Mouse (Mus musculus) cerebellum, adult 8-10 months (tissue): Measurements from ENCODE around the gene Grid2.
"Not testable (repeated sequence)": the region's sequence is repeated elsewhere in the genome, so short reads cannot be mapped to it uniquely, and the experiment has no call there.

Experiments
- DNase-seq: peaks from one replicate; pipeline ENCODE4 v3.0.0; 2022

Grid2 gene

DNA sequence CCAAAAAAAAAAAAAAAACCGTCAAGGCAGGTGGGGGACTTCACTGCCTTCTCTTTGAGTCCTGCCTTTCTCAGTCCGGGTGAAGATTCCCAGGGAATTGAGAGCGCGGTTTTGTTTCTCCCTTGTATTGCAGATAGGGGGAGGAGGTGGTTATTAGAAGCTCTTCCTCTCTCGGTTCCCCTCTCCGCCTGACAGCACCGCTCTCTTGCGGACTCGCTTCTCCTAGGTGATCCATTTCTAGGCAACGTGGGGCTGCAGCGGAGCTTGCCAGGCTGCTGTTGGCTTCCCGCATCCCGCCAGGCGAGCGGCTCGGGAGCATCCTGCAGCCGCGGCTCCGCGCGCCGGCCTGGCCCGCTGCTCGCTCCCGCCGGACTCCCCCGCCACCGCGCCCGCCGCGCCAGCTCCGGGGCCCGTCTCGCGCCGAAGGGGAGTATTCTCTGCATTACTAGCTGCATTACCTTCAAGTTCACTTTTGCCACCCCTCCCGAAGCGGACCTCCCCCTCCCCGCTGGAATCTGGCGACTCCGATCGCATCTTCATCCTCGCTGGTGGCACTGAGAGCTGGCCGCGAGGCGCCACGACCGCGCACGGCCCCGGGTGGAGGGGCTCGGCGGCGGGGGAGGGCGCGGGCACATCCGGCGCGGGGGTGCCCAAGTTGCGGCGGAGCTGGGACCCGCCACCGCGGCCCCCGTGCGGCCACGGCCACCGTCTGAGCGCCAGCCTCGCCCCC lies at the start of gene Grid2:
TSS of gene Grid2 (plus strand) at position 51 of the 730 bp plus-strand sequence.
- peak; percentile 72 for DNase-seq

DNA sequence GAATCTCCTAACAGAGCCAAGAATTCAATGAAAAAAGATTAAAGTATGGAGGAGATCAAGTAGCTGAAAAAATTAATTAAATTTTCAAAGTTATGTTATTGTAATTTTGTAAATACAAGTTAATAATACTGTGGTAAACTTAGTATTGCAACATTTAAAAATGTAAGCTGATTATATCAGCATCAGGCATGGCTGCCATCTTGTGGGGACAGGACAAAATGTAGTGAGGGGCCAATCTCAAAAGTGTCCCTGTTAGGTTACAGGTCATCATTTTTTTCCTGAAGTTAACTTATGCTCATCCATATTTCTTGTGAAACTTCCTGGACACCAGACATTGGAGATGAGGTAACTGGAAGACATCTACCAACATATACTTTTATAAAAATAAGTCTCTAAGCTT lies 4.9 kb upstream of the Grid2 start:
- DNase-seq: no peak

DNA sequence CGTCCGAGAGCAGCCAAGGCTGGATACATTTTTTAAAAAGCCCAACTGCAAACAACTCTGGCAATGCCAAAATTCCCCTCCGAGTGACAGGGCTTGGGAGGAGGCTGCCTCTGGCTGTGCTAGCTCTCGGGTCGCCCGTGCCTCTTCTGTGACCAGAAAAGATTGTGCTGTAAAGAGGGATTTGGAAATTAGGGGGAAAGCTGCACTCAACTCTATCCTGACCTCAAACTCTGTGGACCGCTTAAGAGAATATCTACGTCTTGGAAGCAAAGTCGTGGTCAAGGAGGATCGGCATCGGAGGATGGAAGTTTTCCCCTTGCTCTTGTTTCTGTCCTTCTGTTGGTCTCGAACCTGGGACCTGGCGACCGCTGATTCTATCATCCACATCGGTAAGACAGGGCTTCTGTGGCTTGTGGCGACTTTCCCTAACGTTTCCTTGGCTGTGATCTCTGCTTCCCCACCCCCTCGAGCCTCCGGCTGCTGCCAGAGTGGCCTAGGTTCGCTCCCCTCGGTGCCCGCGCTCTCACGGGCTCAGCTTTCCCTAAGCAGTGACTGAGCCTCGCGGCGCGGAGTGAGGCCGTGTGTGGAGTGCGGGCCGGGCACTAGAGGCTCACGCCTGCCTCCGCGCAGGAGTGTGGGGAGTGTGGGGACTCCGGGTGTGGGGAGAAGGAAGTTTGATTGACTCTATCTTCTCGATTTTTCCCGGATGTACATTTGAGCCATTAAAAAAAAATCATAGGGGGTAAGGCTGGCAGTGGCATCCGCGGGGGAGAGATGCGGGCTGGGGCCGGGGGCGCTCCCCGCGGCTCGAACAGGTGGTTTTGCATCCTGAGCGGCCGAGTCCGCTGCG lies 1.1 kb downstream of the Grid2 start:
- peak; percentile 72 for DNase-seq

DNA sequence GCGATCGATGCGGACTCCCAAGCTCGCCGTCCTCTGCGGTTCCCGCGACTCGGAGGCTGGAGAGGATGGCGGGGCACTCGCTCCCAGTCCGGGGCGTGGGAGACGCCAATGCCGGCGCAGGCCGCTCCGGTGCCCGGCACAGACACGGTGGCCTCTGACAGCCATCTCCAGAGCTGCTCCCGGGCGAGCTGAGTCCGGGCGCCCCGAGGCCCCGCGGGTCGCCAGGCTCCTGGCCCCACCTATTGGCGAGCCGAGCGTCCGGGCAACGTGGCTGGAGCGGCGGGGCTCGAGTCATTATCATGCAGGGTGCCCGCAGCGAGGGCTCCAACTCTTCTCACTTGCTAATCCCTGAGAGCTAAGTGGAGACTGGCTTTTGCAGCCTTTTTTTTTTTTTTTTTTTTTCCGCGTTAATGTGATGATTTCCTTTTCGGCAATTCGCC lies 1.8 kb downstream of the Grid2 start:
- DNase-seq: peak; percentile 73

DNA sequence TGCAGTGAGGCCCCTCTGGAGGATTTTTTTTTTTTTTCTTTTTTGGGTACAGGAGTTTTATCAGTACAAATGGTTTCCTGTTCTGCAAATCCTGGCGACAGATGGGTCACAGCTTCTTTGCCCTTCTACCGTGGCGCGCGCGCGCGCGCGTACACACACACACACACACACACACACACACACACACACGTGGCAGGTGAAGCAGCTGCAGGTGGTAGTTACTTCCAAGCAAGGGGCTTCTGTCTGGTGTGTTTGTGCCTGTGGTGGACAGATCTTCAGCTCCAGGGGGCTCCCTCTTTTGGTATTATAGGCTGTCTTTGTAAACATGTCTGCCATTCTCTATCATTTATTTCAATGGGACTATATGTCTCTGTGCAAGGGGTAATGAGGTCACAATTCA lies 2.2 kb downstream of the Grid2 start:
- peak; percentile 52 for DNase-seq

DNA sequence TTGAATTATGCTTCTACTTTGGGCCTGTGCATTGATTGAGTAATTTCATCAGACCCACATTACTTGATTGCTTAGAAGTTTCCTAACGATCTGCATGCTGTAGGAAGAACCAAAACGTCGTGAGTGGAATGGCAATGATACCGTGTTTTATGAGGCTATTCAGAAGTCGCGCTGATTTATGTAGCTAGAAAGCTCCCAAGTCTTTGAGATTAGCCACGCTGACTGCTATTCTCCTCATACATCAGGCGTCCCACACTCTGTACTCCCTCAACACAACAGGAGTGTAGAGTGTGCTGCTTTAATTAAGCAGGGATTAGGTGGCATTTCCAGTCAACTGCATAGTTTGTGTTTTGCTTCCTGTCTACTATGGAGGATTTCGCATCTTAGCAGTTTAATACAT lies 4.1 kb downstream of the Grid2 start:
- DNase-seq: peak; percentile 18

DNA sequence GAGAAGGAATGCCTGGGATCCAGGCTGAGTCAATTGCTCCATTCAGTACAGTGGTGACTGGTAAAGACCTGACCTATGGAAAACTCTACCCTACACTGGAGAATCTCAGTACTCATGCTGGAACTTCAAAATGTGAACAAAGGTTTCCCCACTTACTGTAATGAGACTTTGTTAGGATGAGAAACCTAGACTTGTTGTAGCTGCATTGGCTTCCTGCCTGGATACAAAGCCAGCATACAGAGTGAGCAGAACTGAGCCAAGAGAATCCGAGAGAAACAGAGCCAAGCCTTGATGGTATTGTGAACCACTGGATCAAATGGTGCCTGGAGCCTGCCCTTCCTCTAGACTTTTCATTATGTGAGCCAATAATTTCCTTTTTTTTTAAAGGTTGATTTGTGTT lies 28.7 kb downstream of the Grid2 start:
- no peak for DNase-seq

DNA sequence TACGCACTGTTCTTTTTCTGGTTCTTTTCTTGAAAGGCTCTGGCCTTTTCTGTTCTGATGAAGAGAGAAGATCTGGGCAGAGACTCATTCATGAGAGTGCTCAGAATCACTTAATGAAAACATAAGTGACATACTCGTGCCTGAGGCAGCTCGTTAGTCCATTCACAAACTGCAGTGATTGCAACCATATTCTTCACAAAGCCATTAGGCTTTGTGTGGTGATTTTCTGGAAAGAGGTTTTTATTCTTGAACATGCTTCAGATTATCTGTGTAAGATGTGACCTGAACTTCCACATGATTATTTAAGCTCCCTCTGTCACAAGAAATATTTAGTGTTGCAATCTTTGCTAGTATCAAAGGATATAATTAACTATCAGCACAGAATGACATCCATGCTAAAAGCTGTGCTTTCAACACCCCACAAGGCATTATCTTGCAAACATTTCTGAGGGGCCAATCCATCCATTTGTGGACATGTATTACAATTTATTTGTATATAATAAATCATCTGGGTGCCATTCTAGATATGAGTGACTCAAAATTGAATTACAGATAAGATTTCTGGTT lies 86.8 kb downstream of the Grid2 start:
- no peak for DNase-seq

DNA sequence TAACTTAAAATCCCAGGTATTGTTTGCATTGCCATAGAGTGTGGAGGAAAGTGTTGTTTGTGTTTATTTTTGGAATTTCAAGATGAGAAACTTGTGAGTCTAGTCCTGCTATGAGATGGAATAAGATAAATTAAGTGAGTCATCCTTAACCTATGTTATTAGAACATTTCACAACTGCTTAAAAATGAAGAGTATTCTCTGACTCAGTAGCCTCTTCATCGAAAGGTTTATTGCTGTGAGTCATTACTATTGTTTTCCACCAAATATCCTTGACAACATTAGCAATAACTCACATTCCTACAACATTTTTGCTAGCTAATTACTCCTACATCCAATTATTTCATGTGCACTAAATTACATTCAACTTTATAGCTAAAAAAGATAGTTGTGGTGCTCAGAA lies 91.3 kb downstream of the Grid2 start:
- no peak for DNase-seq

DNA sequence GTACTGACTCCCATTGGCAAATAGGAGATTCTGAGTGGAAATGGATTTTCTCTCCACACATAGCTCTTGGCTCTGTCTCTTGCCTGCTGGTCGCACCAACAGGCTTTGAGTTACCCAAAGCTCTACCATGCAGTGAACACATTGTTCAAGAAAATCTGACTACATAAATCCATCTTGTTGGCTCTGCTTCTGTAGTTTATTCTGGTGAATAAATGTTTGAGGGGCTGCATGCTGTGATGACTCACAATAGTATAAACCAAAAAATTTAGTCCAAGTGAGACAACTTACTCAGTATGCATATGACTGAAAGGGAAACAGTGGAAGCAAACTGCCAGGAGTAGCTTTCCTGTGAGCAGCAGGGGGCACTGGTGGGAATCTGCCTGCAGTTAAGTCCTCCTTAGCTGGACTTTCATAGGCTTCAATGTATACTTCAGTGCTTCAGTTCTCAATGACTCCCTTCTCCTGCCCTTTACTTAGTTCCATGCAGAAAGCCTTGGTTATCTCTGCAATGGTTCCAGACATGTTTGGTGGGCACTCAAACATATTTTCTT lies 125.5 kb downstream of the Grid2 start:
- peak; percentile 30 for DNase-seq

DNA sequence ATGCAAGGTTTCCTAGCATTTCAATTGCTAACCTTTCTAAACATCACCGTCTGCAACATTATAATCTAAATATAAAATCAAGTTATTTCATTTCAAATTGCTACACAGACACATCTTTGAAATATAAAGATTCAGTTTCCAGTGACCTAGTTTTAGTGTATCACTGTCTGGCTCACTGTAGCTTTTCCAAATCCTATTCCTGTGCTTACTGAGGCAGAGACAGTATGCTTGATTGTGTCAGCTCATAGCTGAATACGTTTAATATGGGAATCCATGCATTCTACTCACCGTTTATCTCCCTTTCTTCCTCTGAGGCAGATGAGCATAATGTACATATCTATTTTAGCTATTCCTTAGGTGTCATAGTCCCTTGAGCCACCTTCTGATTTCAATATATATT lies 146.0 kb downstream of the Grid2 start:
- no peak for DNase-seq

DNA sequence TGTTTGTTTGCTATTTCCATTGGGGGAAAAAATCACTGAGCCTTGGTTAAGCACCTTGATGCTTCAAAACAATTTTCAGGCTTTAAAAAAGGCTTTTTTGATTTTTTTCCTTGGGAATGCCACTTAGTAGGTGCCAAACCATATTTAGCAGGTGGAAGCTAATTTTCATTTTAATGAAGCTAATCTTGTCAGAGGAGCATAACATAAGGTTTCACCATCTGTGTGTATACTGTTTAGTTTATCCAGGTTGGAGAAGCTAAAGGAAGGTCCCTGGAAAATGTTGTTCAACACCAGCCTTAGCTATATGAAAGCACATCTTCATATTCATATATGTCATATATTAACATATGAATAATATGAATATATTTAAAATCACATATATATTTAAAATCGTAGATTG lies 161.9 kb downstream of the Grid2 start:
- no peak for DNase-seq

DNA sequence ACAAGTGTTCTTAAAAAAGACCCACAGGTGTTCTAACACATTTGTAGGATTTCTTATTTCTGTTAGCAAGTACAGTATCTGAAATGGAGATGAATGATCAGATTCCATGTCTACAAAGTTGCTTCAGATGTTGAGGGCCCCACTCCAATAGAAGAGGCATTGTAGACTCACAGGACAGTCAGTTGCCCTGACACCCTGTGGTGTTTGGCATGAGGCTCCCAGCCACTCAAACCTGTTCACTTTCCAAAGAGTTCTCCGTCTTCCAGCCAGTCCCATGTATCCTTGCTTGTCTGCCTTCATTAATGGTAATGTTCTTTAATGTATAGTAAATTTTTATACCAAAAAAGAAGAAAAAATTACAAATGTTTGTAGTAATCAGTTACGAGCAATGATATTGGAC lies 177.1 kb downstream of the Grid2 start:
- DNase-seq: no peak

DNA sequence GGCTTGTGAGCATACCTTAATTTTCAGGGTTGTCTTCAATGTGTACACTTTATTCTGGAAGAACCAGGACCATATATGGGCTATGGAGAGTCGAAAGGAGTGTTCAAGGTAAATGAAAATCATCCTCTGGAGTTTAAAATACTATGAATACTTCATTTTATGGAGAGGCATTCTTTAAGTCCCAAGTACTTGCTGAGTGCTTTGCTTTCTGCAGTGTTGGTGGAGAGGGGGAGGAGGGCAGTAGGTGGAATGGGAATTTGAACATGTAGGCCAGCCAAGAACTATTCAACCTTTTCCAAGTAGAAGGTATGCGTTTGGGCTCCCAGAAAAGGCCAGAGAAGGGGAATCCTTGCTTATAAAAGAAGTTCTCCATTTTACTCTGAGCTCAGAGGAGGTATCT lies 192.5 kb downstream of the Grid2 start:
- no peak for DNase-seq

DNA sequence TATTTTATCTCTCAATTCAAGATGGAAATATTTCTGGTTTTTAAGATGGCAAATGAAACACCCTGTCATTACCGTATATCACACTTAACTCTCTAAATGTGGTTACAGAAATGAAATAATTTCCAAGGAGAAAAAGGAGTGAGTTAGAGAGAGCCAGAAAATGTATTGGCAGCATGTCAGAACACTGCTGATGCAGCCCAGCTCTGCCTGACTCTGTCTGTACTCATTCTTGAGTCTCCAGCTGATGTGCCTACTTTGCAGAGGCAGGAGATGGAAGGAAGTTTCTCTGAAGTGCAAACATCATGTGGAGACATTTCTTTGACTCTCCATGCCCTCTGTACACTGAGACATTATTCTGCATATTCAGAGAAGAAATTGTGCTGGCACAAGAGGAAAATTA lies 226.5 kb downstream of the Grid2 start:
- DNase-seq: no peak

DNA sequence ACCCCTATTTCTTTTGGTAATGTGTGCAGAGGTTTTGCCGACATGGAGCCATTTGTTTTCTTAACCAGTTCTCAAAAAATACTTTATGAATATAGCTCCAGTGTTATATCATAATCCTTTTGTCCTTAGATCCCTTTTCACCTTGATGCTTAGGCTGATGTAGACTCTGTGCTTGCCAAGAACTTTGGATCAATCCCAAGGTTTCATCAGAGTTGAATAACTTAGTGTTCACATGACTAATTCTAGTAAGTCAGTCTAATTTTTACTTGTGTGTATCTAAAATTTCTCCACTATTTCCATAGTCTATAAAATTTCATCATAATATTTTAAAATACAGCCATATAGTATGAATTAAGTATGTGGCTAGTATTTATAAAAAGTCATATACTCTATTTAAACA lies 259.3 kb downstream of the Grid2 start:
- DNase-seq: no peak

DNA sequence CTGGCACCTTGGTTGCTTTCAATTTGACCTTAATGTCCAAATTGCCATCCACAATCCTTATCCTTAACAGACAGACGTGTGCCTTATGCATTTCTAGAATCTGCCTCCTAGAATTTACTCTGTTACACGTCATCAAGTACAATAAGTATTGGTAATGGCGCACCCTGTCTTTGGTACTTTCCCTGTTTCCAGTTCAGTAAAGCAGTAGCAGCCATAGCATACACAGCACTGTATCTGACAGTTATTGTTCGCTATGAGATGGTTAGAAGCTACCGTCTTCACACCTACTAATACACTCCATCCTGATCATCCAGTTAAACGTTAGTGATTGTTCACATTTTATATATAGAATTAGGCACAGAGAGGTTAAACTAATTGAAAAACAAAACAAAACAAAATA lies 260.3 kb downstream of the Grid2 start:
- no peak for DNase-seq

DNA sequence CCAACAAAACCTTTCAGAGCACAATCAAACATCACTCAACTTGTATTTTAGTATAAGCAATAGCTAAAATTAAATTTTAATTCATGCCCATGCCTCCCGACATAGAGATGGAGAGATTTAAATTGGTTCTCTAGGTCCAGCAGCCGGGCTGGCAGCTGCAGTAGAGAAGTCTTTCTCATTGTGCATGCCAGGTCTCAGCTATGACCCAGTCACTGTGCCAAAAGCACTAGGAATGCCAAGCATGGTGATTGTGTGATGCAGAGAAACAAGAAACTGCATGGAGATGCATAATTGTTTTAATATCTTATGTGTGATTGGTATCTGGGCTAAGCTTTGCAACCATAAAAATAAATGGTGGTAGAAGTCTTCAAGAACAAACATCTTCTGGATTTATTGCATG lies 276.1 kb downstream of the Grid2 start:
- DNase-seq: peak; percentile 48

DNA sequence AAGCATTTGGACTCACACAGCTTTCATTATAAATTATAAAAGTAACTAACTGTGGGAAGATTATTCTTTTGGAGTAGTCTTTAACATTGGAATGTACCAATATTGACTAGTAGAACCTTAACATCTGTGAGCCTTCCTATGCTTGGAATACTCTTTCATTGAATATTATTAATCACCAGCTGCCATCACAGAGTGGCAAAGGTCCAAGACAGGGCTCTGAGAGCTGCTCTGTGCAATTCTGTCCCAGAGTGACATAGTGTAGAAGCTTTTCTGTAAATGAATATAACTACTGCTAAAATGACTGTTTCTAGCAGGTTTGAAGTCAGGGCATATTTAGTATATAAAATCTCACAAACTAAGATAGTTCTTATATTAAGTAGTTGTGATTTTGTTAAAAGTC lies 277.2 kb downstream of the Grid2 start:
- no peak for DNase-seq

DNA sequence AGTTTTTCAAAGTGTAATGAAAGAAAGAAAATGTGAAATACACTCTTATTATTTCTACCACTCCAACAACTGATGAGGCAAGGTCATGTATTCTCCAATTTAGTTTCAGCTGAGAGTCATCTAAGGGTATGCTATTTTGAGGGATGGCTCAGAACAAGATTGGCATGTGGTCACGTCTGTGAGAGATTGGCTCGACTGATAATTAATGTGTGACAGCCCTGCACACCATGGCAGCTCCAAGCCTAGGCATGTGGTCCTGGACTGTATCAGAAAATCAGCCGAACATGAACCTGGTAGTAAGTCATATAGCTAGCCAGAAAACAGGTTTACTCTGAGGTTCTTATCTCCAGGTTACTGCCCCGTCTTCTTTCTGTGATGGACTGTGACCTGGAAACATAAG lies 292.1 kb downstream of the Grid2 start:
- DNase-seq: no peak

DNA sequence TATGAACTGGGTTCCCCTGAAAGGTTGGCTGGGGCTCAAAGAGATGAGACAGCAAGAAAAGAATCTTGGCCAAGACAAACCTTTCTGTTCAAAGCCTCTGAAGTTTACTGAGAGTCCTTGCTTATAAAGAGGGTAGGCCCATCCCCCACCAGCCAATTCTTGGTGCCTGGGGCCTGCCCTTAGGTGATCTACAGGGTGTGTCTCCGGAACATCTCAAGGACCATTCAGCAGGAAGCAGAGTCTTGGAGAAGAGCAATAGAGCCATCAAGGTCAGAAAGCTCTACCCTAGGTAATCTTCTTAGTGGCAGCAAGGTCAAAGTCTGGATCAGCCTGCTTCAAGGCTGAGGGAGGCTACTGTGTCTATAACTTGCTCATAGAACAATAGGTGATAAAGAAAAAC lies 313.1 kb downstream of the Grid2 start:
- not testable (repeated sequence) for DNase-seq

DNA sequence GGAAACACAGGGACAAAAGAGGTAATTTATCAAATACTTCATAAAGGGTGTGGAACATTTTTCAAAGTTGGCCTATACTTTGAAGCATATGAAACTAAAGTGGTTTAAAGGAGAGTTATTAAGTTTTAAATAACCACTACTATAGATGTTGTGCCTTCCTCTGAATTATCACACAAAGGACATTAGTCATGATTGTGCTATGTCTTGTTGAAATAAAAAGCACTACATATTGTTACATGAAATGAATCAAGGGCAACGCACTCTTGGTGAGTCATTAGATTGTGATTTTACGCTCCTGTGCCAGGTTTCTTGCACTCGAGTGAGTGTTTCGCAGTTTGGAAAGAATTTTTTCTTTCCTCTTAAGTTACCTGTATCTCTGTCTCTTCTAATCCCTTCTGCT lies 335.0 kb downstream of the Grid2 start:
- DNase-seq: no peak

DNA sequence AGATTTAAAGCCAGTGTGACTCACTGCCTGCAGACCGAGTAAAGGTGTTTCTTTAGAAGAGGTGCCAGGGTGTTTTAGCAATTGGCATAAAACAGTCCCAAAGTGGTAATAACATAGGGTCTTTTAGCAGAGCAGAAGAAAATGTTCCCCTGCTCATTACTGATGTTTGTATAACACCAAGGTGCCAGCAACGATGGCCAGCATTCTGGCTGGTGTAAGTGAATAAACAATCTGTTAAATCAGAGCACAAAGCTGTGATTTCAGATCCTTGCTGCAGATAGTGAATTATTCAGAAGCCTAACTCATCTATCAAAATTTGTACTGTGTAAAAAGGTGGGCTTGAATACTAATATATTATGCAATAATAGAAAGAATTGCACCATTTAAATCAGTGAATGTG lies 353.9 kb downstream of the Grid2 start:
- DNase-seq: no peak

DNA sequence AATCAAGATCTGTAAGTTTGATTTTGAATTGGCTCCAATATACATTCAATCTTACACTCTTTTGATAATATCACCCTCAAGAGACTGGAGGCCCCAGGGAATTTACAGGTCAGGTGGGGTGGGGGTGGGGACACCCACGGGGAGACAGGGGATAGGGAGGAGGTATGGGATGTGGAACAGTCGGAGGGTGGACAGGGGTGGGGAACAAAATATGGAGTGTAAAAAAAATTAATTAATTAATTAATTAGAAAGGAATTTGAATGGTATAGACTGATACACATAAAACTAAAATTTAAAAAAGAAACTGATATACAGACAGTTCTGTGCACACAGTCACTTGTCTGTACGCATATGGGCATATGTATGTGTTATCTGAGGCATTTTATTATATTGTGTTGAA lies 380.3 kb downstream of the Grid2 start:
- DNase-seq: no peak
